Mouse (Mus musculus) liver, adult 2 months (tissue): ENCODE data around the gene Hsf2bp.

Source experiments
- CTCF ChIP-seq: fragments of 200-500 bp; IDR thresholded peaks from 2 replicates; pipeline ENCODE4 v1.5.1; 2011; ENCODE audit warnings: low read depth, low read length, control low read depth
- POLR2A ChIP-seq: fragments of 200-500 bp; IDR thresholded peaks from 2 replicates; pipeline ENCODE4 v1.6.1; 2011; ENCODE audit warnings: low read length, control low read depth; ENCODE audit not compliant: insufficient read depth; ENCODE audit errors: extremely low read depth

DNA sequence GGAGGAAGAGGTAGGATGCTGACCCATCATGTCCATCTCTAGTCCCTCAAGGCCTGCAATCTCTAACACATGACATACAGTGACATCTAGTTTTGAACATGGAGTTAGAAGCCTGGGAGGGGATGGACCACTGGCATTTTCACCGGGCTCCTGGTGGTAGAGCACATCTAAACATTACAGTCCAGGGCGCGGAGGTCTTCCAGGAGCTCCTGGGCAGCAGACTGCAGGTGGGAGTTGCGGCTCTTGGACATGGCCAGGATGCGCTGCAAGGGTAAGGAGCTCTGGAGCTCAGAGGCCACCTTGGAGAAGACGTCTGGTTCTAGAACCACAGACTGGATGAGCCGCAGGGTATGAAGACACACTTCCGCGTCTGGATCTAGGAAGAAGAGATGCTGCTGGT is 89.7 kb downstream of the Hsf2bp start:
- TF ChIP-seq CTCF (no peak), POLR2A (no peak)
